Mouse (Mus musculus): ENCODE data around the gene Mfap1b. TPM values are rescaled to one million over a fixed set of nuclear protein-coding genes. Genes with fewer than 3 reads are reported as not detected.
"Not testable (repeated sequence)": the region's sequence is repeated elsewhere in the genome, so short reads cannot be mapped to it uniquely, and the experiment has no call there.

Mfap1b gene
- polyA plus RNA-seq, 1 experiment from 2014 or later = 77.5 TPM

DNA sequence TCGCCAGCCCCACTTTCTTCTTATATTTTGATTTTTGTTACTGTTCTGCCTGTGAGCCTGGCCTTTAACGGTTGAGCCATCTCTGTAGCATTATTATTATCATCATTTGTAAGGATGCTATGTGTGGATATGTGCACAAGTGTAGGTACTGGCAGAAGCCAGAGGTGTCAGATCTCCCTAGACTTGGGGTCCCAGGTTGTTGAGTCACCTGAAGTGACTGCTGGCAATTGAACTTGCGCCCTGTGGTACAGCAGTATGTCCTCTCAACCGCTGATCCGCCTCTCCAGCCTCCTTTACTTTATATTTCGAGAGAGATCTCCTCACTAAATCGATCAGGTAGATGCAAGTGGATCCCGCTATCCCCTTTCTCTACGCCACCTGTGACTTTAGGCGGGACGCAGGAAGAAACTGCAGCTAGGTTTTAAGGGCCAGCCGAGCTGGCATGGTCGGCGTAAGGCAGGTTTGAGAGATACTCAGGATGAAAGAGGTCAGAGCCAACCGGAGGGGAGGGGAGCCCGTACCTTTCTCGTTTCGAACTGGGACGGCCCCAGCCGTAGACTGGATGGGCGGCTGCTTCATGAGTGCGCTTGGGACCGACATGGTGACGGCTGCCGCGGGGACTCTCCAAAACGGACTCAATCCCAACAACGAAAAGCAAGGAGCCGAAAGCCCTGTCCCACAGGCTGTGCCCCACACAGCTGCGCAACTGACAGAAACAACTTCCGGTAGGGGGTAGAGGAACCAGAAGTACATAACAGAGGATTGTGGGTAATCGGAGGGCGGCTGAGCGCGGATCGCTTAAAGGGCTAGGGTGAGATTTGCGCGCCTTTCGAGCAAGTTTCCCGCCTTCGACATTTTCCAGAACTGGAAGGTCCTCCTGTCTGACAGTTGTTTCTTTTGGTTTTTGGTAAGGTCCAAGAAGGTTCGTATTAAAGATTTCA is 32.3 kb upstream of the Mfap1b start, which contains the start of the genes Mfap1a and Wdr76:
Gene Mfap1a, minus strand, starts transcription at position 724 of the 941 bp plus-strand sequence.
Gene Wdr76, plus strand, starts transcription at position 782 of the 941 bp plus-strand sequence.
- ATAC-seq (replicated peaks) = peak; percentile 92
- Histone ChIP-seq H3K27ac (peak within 1 kb of the TSS; percentile 73; the same call in 1 of the 2 replicates), H3K9ac (peak within 1 kb of the TSS; percentile 63), H3K4me2 (peak within 1 kb of the TSS; percentile 73), H3K4me3 (peak within 1 kb of the TSS; percentile 69), H3K4me1 (peaks cover 21% of the 10 kb centered on the region)
- 5% methylated on average over 42 of the region's 42 CpGs for WGBS
- not testable (repeated sequence) for H3K27me3 ChIP-seq (replicated peaks); H3K9me3 ChIP-seq; H3K36me3 ChIP-seq (replicated peaks)

DNA sequence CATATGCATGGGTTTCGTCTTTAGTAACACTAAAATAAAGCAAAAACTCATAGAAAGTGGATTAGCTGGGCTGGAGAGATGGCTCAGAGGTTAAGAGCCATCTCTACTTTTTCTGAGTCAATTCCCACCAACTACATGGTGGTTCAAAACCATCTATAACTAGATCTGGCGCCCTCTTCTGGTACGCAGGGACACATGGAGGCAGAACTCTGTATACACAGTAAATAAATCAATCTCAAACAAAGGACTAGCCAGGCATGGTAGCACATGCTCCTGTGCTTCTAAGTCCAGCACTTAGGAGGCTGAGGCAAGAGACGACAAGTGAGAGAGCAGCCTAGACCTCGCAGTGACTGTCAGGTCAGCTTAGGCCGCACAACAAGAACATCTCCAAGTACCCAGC is 27.7 kb upstream of the Mfap1b start:
- 86% methylated on average over 2 of the region's 6 CpGs for WGBS
- ATAC-seq (replicated peaks); H3K27me3 ChIP-seq (replicated peaks); H3K9me3 ChIP-seq; H3K4me3 ChIP-seq; H3K4me2 ChIP-seq; H3K9ac ChIP-seq; H3K36me3 ChIP-seq (replicated peaks); H3K4me1 ChIP-seq; H3K27ac ChIP-seq: not testable (repeated sequence)

DNA sequence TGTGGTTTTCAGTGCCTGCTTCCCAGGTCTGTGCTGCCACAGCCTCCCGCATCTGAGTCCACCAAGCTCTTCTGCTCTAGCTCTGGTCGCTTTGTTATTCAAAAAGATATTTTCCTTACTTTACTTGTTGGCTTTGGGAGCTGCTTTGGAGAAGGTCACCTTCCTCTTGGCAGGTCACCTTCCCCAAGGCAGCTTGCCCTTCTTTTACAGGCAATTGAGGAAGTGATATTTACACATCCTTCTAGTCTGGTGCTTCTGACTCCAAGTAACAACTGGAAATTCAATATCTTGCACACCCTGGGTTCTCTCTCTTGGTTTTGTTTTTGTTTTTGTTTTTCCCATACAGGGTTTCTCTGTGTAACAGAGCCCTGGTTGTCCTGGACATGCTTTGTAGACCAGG is 10.5 kb upstream of the Mfap1b start:
- not testable (repeated sequence) for H3K9ac ChIP-seq; H3K9me3 ChIP-seq; H3K27me3 ChIP-seq (replicated peaks); ATAC-seq (replicated peaks); H3K36me3 ChIP-seq (replicated peaks); H3K4me2 ChIP-seq; H3K4me3 ChIP-seq; H3K27ac ChIP-seq; H3K4me1 ChIP-seq
- WGBS = 78% methylated on average over 2 of the region's 2 CpGs

DNA sequence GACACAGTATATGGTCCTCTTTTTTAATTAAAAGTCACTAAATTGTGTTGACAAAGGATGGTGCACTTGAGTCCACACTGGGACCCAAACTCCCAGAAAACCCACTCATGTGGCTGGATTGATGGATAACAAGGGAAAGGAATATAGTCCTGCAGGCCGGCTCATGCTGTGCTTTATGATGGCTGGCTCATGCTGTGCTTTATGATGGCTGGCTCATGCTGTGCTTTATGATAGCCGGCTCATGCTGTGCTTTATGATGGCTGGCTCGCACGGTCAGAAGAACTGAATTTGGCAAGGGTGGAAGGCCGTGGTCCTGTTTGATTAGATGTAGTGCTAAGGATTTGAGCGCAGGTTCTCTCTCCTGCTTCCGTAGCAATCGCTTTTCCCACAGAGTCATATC is 9.7 kb upstream of the Mfap1b start:
- Histone ChIP-seq H3K36me3 (replicated peaks) (no peaks in the 10 kb centered on the region), H3K27me3 (replicated peaks) (no peaks in the 10 kb centered on the region), H3K9ac (no peak overlapping the region), H3K4me3 (no peak overlapping the region), H3K9me3 (no peaks in the 10 kb centered on the region), H3K27ac (peak overlapping the region; percentile 9; the same call in 1 of the 2 replicates), H3K4me2 (no peak overlapping the region), H3K4me1 (no peaks in the 10 kb centered on the region)
- 43% methylated on average over 8 of the region's 8 CpGs for WGBS
- ATAC-seq (replicated peaks) = no peak

DNA sequence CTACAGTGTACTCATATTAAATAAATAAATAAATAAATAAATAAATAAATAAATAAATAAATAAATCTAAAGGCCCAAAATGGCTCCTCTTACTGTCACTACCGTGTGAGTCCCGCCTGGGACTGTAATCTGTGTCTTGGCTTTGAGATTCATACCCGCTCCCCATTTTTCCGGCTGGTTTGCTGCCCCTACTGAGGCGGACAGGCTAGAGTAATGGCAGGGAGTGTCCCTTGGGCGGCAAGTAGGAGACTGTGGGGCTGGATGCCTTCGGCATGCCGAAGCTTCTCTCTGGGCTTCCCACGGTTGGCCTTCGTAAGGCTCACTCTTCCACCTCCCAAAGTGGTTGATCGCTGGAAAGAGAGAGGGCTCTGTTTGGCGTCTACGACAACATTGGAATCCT is 7.0 kb upstream of the Mfap1b start:
- WGBS = 88% methylated on average over 13 of the region's 13 CpGs
- not testable (repeated sequence) for H3K27ac ChIP-seq; H3K4me1 ChIP-seq; ATAC-seq (replicated peaks); H3K9me3 ChIP-seq; H3K36me3 ChIP-seq (replicated peaks); H3K4me3 ChIP-seq; H3K9ac ChIP-seq; H3K4me2 ChIP-seq; H3K27me3 ChIP-seq (replicated peaks)

DNA sequence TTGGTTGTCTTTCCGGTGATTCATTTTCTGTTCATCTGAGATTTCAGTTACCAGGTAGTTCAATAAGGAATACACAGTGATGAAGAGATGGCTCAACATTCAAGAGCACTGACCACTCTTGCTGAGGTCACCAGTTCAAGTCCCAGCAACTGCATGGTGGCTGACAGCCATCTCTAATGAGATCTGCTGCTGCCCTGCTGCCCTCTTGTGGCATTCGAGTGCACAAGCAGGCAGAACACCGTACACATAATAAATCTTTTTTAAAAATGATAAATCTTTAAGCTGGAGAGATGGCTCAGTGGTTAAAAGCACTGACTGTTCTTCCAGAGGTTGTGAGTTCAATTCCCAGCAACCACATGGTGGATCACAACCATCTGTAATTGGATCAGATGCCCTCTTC is 6.6 kb upstream of the Mfap1b start:
- no peaks in the 10 kb centered on the region for H3K9me3 ChIP-seq
- ATAC-seq (replicated peaks) = no peak
- WGBS = 57% methylated on average over 3 of the region's 3 CpGs

DNA sequence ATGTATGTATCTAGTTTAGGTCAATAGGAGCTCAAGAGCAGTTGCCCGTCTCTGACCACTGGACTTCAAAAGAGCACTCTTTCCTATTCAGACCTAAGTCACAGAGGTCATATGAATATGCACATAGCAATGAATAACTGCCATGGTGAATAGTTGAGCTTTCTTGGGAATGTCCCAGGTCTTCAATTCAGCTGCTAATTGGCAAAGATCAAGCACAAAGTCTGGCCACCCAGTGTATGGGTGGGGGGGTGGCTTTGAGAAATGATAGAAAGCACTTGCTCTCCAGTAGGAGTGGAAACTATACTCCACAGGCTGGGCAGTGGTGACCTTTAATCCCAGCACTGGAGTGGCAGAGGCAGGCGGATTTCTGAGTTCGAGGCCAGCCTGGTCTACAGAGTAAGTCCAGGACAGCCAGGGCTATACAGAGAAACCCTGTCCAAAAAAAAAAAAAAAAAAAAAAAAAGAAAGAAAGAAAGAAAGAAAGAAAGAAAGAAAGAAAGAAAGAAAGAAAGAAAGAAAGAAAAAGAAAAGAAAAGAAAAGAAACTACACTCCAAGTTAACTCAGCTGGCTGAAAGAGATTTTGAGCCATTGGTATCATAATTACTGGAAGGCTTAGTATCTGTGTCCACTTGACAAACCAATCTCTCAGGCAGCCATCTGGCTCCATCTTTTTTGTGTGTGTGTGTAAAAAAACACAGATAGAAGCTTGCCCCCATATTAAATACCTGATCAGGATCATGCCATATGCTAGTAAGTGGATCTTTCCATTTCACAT is 3.8 kb upstream of the Mfap1b start:
- no peak for ATAC-seq (replicated peaks)
- WGBS = 86% methylated on average over 3 of the region's 3 CpGs

More for the DNA sequence above, 6.6 kb upstream of the Mfap1b start:
- no peaks in the 10 kb centered on the region for H3K36me3 ChIP-seq (replicated peaks)
- H3K4me3 ChIP-seq = no peak overlapping the region
- no peaks in the 10 kb centered on the region for H3K27me3 ChIP-seq (replicated peaks)
- no peak overlapping the region for H3K9ac ChIP-seq
- H3K27ac ChIP-seq = no peak overlapping the region
- H3K4me1 ChIP-seq = no peaks in the 10 kb centered on the region
- H3K4me2 ChIP-seq = no peak overlapping the region

DNA sequence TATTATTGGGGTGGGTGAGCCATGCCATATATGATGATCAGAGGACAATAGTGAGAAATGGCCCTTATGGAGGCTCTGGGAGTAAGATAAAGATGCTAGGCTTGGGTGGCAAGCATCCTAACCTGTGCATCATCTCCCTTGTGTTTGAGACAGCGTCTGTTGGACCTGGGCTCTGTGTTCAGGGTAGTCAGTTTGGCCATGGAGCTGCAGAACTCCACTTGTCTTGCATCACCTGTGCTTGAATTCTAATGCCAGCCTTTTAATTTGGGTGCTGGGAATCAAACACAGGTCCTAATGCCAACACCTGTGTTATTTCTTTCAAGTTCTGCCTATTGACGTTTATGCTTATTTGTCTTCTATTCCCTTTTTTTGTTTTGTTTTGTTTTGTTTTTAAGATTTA is 1.4 kb upstream of the Mfap1b start:
- H3K4me2 ChIP-seq; H3K36me3 ChIP-seq (replicated peaks); H3K27ac ChIP-seq; H3K9ac ChIP-seq; H3K9me3 ChIP-seq; H3K4me3 ChIP-seq; ATAC-seq (replicated peaks); H3K4me1 ChIP-seq; H3K27me3 ChIP-seq (replicated peaks): not testable (repeated sequence)
- WGBS = 96% methylated on average over 2 of the region's 2 CpGs

More for the DNA sequence above, 3.8 kb upstream of the Mfap1b start:
- no peaks in the 10 kb centered on the region for H3K9me3 ChIP-seq
- no peak overlapping the region for H3K4me3 ChIP-seq
- H3K36me3 ChIP-seq (replicated peaks) = no peaks in the 10 kb centered on the region
- H3K4me1 ChIP-seq = peaks cover 8% of the 10 kb centered on the region; the same call in 1 of the 2 replicates
- no peak overlapping the region for H3K27ac ChIP-seq
- H3K4me2 ChIP-seq = no peak overlapping the region
- H3K9ac ChIP-seq = no peak overlapping the region
- no peaks in the 10 kb centered on the region for H3K27me3 ChIP-seq (replicated peaks)

DNA sequence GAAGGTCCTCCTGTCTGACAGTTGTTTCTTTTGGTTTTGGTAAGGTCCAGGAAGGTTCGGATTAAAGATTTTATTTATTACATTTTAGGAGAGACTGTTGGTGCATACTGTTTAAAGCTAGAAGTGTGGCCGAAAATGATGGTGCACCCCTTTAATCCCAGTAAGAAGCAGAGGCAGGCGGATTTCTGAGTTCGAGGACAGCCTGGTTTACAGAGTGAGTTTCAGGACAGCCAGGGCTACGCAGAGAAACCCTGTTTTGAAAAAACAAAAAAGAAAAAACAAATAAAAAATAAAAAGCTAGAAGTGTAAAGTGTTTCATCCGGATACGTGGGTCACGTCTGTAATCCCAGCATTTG is 291 bp upstream of the Mfap1b start:
- Histone ChIP-seq H3K9me3 (no peaks in the 10 kb centered on the region), H3K4me1 (peaks cover 8% of the 10 kb centered on the region; the same call in 1 of the 2 replicates), H3K27ac (peak overlapping the region; percentile 75), H3K9ac (peak overlapping the region; percentile 81; the same call in 1 of the 2 replicates), H3K27me3 (replicated peaks) (no peaks in the 10 kb centered on the region), H3K4me3 (peak overlapping the region; percentile 69), H3K4me2 (peak overlapping the region; percentile 73), H3K36me3 (replicated peaks) (no peaks in the 10 kb centered on the region)
- 38% methylated on average over 8 of the region's 8 CpGs for WGBS
- no peak; the same call in 1 of the 2 replicates for ATAC-seq (replicated peaks)

DNA sequence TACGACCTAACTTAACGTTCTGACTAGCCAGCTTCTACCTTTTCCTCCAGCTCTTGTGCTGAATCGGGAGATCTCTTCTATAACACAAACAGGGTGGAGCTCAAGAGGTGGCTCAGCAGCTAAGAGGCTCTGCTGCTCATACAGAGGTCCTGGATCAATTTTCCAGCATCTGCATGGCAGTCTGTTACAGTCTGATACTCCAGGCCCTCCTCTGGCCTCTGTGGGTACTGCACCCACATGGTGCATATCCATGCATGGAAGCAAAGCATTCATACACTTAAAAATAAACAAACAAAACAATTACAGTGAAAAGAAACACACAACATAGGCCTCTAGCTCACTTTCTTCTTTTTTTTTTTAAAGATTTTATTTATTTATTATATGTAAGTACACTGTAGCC is 1.1 kb downstream of the Mfap1b start:
- not testable (repeated sequence) for ATAC-seq (replicated peaks); H3K4me1 ChIP-seq; H3K4me3 ChIP-seq; H3K9me3 ChIP-seq; H3K9ac ChIP-seq; H3K27me3 ChIP-seq (replicated peaks); H3K27ac ChIP-seq; H3K36me3 ChIP-seq (replicated peaks)
- H3K4me2 ChIP-seq = peak overlapping the region; percentile 73; the same call in 1 of the 2 replicates
- 99% methylated on average over 3 of the region's 3 CpGs for WGBS

DNA sequence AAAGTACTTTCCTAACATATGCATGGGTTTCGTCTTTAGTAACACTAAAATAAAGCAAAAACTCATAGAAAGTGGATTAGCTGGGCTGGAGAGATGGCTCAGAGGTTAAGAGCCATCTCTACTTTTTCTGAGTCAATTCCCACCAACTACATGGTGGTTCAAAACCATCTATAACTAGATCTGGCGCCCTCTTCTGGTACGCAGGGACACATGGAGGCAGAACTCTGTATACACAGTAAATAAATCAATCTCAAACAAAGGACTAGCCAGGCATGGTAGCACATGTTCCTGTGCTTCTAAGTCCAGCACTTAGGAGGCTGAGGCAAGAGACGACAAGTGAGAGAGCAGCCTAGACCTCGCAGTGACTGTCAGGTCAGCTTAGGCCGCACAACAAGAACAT is 4.9 kb downstream of the Mfap1b start:
- H3K4me3 ChIP-seq; H3K4me1 ChIP-seq; H3K9ac ChIP-seq; ATAC-seq (replicated peaks); H3K36me3 ChIP-seq (replicated peaks); H3K4me2 ChIP-seq; H3K27me3 ChIP-seq (replicated peaks); H3K9me3 ChIP-seq; H3K27ac ChIP-seq: not testable (repeated sequence)
- WGBS = 70% methylated on average over 3 of the region's 6 CpGs

DNA sequence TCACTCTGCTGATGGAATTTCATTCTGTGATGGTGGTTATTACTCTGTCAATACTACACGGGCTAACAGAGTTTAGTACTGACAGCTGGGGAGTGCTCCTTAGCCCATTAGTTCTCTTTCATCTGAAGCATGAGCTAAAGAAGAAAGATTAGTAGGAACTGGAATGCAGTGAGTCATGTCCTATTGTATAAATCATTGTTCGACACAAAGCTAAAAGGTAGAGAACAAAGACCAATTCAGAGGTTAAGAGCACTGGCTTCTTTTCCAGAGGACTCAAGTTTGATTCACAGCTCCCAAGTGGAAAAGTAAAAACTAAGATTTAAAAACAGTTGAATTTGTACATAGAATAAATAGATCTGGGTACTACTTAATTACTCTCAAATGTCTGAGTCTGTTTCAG is 13.8 kb downstream of the Mfap1b start:
- ATAC-seq (replicated peaks) = no peak
- 68% methylated on average over 2 of the region's 2 CpGs for WGBS
- Histone ChIP-seq H3K4me3 (no peak overlapping the region), H3K27ac (no peak overlapping the region), H3K4me1 (peaks cover 17% of the 10 kb centered on the region), H3K9ac (no peak overlapping the region), H3K4me2 (no peak overlapping the region), H3K9me3 (no peaks in the 10 kb centered on the region), H3K27me3 (replicated peaks) (no peaks in the 10 kb centered on the region), H3K36me3 (replicated peaks) (peaks cover 17% of the 10 kb centered on the region; the same call in 1 of the 2 replicates)

Data from midbrain, embryonic 15.5 days (tissue).